Mouse (Mus musculus) CD4-positive, CD25-positive, alpha-beta regulatory T cell, adult 4 months (primary cell): Measurements from ENCODE around the gene Zbtb49. TPM values are rescaled to one million over a fixed set of nuclear protein-coding genes. Genes with fewer than 3 reads are reported as not detected.

ENCODE experiments used
- ATAC-seq: one replicate; pipeline ENCODE4 v1.8.0; 2017
- polyA plus RNA-seq, 2 experiments: library from polyadenylated mRNA; unstranded; fragments of 100-300 nt; shearing (Covaris generic); gene quantifications; one replicate each; pipeline ENCODE4 v1.2.1; 2017

The Zbtb49 gene
- polyA plus RNA-seq, 2 experiments from 2014 or later: 12.3 to 28.2 TPM

- no peak for ATAC-seq
Measured at GRCm38 (mm10) chr5:38194946-38195345, 25.3 kb downstream of the Zbtb49 start.

- no peak for ATAC-seq
Measured at GRCm38 (mm10) chr5:38190907-38191306, 29.4 kb downstream of the Zbtb49 start.

DNA sequence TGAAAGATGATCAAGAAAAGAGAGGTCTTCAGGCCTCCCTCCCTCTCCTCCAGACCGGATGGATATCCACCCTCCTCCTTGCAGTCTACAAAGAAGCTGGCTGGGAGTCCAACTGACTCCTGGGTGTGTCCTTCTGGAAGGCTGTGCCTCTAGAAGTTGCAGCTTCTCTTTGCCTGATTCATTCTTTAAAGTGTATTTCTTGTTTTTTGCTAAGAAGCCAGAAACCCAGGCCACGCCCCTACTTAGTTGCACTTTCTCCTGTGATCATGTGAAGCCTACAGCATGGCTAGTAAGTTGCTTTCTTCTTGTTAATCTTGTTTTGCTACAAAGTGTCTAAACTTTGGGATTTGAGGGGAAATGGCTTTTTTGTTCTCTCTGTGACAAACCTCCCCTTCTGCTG is 33.3 kb downstream of the Zbtb49 start:
- no peak for ATAC-seq

- ATAC-seq: no peak
Measured at GRCm38 (mm10) chr5:38184688-38185285, 35.5 kb downstream of the Zbtb49 start.

- ATAC-seq: no peak
Measured at GRCm38 (mm10) chr5:38174256-38174912, 45.9 kb downstream of the Zbtb49 start.

DNA sequence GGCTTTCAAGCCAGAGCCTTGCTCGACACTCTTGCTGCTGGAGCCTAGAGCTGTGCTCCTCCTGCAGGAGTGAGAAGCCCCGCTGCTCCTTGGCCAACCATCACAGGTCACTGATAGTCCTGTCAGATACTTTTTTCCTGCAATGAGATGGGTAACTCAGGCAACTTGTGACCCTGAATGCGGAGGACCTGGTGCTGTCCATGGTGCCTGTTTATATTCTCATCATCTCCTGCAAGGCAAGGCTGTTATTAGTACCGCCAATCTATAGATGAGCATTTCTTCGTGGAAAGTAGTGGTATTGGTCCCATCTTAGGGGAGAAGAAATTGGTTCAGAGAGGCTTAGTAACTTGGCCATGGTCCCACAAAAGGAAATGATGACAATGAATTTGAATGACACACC is 46.5 kb downstream of the Zbtb49 start:
- no peak for ATAC-seq

GRCm38 (mm10) chr5:38168497-38168896 is 51.8 kb downstream of the Zbtb49 start:
- no peak for ATAC-seq

- ATAC-seq: no peak
Measured at GRCm38 (mm10) chr5:38159634-38160413, 60.4 kb downstream of the Zbtb49 start, which contains the start of gene Nsg1. TSS of gene Nsg1 (minus strand) at chr5:38159907.

DNA sequence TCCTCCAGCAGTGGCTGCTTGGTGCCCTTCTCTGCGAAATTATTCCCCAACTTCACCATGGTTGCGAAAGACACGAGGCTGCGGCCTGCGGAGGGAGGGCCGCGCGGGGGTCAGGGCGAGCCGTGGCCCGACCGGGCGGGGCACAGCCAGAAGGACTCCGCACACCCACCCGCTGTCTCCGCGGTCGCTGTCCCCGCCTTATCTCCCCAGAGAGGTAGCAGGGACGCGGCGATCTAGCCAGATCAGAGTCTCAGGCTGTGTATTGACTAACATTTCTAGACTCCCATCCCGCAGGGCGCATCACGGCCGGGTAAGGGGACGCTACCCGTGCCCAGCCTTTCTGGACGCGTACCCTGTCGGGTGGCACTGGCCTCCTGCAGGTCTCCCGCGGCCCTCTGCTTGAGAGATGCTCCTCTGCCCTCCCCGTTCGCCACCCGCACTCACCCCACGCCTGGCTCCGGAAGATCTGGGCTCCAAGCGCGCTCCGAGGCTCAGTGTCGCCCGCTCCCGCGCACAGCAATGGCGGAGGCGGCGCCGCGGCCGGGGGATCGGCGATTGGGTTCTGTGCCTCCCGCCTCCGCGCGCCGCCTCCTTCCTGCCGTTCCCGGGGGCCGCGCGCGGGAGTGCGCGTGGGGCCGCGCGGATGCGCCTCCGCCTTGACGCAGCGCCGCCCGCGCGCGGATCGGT is 61.2 kb downstream of the Zbtb49 start:
- no peak for ATAC-seq

DNA sequence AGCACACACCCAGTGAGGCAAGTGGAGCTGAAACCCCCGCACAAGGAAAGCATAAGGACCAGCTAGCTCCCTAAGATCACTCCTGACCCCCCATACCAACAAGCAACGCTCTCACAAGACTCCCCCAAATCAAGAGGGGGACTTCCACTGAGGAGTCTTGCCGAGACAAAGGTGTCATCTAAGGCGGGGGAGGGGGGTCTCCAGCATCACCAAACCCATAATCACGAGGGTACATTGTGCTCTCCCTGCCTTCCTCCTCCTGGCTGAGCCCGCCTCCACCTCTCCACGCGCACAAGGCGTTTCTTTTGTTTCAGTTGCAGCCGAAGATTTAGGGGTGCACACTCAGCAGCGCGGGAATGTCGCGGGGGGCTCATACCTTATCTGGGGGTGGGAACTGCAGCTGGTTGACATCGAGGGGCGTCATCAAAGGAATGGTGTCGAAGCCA is 61.7 kb downstream of the Zbtb49 start:
- no peak for ATAC-seq

DNA sequence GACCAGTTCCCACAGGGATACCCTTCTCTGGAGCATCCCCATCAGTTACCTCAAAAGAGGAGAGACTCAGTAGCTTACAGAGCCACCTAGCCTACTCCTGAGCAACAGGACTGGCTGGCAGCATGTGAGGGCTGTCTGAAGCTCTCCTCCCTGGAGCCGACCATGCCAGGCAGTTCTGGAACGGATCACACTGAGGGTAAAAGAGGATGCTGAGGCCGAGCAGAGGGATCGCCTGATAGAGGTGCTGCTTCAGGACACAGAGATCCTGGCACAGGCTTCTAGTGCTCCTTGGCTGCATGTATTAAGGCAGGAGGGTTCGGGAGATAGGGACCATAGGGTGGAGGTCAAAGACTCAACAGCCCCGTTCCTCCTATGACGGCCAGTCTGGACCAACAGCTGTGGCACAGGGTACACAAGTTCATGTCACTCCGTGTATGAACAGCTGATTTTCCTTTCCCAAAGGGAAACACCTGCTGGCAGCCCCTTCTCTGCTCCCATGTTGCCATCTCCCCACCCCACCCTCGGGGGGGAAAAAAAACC is 62.7 kb downstream of the Zbtb49 start:
- no peak for ATAC-seq

DNA sequence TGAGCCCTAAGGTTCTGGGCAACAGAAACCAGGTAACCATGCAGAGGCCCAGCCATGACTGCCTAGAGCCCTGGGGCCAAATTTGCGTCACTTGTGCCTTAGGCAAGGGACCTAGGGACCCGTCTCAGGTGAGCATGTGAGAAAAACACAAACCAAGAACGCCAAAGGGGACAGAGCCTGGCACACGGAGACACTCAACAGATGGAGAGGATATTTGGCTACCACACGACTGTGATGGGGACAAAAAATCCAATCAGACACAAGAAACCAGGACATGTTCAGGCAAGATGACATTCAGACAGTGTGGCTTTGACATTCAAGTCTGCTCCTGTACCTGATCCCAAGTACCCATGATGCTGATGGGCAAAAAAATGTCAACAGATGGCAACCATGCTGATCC is 66.6 kb downstream of the Zbtb49 start:
- ATAC-seq: no peak

DNA sequence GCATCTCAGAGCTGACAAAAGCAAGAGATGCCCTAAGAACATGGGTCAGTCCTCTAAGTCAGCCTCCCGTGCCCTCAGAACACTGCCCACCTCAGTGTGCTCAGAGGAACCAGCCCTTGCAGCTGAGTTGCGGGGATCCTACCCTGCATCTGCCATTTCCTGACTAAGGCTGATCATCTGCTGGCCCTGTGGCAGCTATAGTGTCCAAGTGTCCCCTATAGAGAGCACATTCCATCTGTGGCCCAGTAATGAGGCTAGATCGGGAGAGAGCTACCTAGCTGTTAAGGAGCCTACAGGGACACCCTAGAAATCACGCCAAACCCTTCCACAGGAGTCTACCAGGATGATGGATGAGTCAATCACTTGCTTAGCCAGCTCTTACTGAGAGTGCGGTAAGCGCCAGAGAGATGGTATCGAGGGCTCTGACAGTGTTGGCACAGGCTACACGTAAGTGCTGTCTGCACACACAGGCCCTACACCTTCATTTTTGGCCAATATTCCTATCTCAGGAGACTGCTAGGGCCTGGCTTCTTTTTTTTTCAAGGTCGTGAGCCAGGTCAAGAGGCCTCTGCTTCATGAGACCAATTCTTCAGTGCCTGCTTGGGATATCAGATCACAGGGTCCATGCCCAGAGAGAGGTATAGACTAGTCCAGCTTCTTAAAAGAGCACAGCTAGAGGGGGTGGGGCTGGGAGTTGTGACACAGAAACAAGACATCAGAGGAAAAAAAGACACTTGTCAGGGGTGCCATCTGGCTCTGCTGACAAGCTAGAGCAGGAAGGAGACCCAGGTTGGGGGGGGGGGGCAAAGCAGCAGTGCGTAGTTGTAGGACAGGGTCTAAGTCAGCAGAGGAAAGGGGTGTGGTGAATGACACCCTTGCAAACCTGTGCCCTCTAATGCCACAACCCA is 67.8 kb downstream of the Zbtb49 start:
- no peak for ATAC-seq

DNA sequence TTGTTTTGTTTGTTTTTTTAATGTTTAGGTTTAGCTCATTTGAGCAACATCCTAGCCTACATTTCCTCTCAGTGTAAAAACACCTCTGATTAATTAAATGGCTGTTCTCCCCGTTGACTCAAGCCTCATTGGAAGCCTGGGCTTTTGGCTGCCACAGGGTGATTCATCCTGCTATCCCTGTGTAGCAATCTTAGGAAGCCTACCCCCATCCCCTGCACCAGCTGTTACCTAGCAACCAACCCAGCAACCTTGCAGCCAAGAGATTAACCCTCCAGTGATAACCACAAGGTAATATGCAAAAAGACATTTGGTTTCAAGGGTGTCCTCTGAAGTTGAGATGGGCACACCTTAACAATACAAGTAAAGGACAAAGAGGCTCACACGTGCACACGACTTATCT is 69.0 kb downstream of the Zbtb49 start:
- ATAC-seq: no peak

- no peak for ATAC-seq
Measured at GRCm38 (mm10) chr5:38146524-38146923, 73.7 kb downstream of the Zbtb49 start.

DNA sequence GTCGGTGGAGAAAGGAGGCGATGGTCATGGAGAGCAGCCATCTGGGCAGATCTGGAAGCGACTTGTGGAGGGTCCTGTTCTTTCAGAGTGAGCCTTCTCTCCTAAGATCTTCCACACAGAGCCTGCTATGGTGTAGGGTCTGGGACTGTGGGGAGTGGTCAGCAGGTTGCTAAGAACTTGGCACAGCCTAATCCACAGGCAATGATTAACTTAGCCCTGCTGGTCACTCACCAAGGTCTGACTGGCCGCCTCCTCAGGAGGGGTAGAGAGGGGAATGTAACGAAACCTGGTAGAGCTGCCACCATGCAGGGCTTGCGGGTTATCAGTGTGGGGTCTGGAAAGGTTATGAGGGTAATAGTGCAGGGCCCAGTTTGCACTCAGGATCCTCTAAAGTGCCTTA is 79.4 kb downstream of the Zbtb49 start:
- ATAC-seq: no peak

Other genes starting within 250 kb of the Zbtb49 start
- gene Stx18, start 181.7 kb downstream of the Zbtb49 start, polyA plus RNA-seq: 10 to 100 TPM; 21.9 to 22.1 TPM
- under 1 TPM in 1 of 2 experiments, not detected in 1; 0.52 TPM for gene Nsg1, start 60.5 kb downstream of the Zbtb49 start, polyA plus RNA-seq
- gene Lyar, start within 50 bp of the Zbtb49 start, polyA plus RNA-seq: 10 to 100 TPM; 29.2 to 41.5 TPM
- 10 to 100 TPM; 88.0 to 91.9 TPM for gene Tmem128, start 39.7 kb upstream of the Zbtb49 start, polyA plus RNA-seq
- gene Otop1, start 55.5 kb upstream of the Zbtb49 start, polyA plus RNA-seq: not detected
- gene Drd5, start 98.9 kb upstream of the Zbtb49 start, polyA plus RNA-seq: under 1 TPM in 1 of 2 experiments, not detected in 1; 0.09 TPM